In genomic region chr1:46408324-46409115, GRCm38 (mm10) we compare ENCODE assay signal across 14 mouse cellular contexts. TPM values are rescaled to one million over a fixed set of nuclear protein-coding genes. Genes with fewer than 3 reads are reported as not detected.
DNase-seq lines count a peak whose midpoint lies in the region; ATAC-seq and TF ChIP-seq lines count a peak whose summit lies in the region.
"Had no signal": no experiment of that assay in that cellular context is flagged by ENCODE, and none has a peak within 500 bp of the region (broad histone marks: within the 10 kb centered on the region; RNA-seq: fewer than 3 reads in every experiment).

No protein-coding gene starts in this region.

- TF ChIP-seq EP300 in stomach, postnatal 0 days (optimal IDR thresholded peaks at IDR 0.05): peak; percentile 32

- WGBS in lung, adult 2 months: 52% methylated on average over 6 of the region's 6 CpGs
- WGBS in stomach, postnatal 0 days: 58% methylated on average over 6 of the region's 6 CpGs

- no peak overlapping the region for H3K27ac ChIP-seq in stomach, postnatal 0 days (replicated peaks)
- H3K27ac ChIP-seq: heart, embryonic 15.5 days; kidney, postnatal 0 days had no signal

- H3K4me1 ChIP-seq in lung, adult 2 months (ENCODE audit: control insufficient read depth, insufficient read depth, low read length): no peaks in the 10 kb centered on the region
- no peaks in the 10 kb centered on the region for H3K4me1 ChIP-seq in stomach, postnatal 0 days (replicated peaks; ENCODE audit: control insufficient read depth, insufficient read depth)
- H3K4me1 ChIP-seq: heart, embryonic 15.5 days; megakaryocyte, embryonic 14.5 days had no signal

- no peak overlapping the region for H3K4me3 ChIP-seq in lung, adult 2 months (replicated peaks; ENCODE audit: extremely low read depth, low read depth, low read length)
- H3K4me3 ChIP-seq in stomach, postnatal 0 days (ENCODE audit: low read depth, low read length): no peak overlapping the region
- H3K4me3 ChIP-seq: heart, embryonic 15.5 days; megakaryocyte, embryonic 14.5 days had no signal

- in situ Hi-C loops in Patski (cut with MboI; ENCODE audit: low pct_unique_long_range_greater_than_20kb): loop anchor here (10.0 to 25.0 kb wide), 2 partner anchors 429 to 574 kb away; no protein-coding TSS in a partner anchor

- H3K27me3 ChIP-seq in Patski: no peaks in the 10 kb centered on the region
- H3K27me3 ChIP-seq in stomach, postnatal 0 days (ENCODE audit: control insufficient read depth, insufficient read depth, low read length): no peaks in the 10 kb centered on the region
- H3K27me3 ChIP-seq: heart, embryonic 15.5 days; megakaryocyte, embryonic 14.5 days had no signal

- no peak overlapping the region for H3K4me2 ChIP-seq in stomach, postnatal 0 days (replicated peaks; ENCODE audit: low read depth)
- H3K4me2 ChIP-seq: heart, embryonic 15.5 days had no signal

- H3K9ac ChIP-seq in stomach, postnatal 0 days (ENCODE audit: low read length): no peak overlapping the region
- H3K9ac ChIP-seq: heart, embryonic 15.5 days had no signal

- CTCF ChIA-PET in Patski (lab: Charles Lee): interaction anchor here (1.0 kb wide), 1 partner anchor 11 kb away, joined by 3 read pairs; no protein-coding TSS in a partner anchor

- no peaks in the 10 kb centered on the region for H3K9me3 ChIP-seq in stomach, postnatal 0 days (ENCODE audit: control insufficient read depth, low read length)
- H3K9me3 ChIP-seq: heart, embryonic 15.5 days had no signal

- DNase-seq in heart, postnatal 4 days: peak; percentile 9
- DNase-seq in heart, postnatal 25 days (ENCODE audit: low spot score): no peak
- peak; percentile 71 for DNase-seq in Patski (ENCODE audit: low read depth, low spot score)
- peak; percentile 41 for DNase-seq in lung, adult 2 months
- peak; percentile 54 for DNase-seq in stomach, postnatal 0 days (ENCODE audit: low spot score)
- DNase-seq in layer of hippocampus, postnatal 10 days (ENCODE audit: low spot score in 2 of 2): no peak
- no peak for DNase-seq in embryo, embryonic 10 days (ENCODE audit: low spot score)
- DNase-seq: cerebellum, postnatal 25 days; layer of hippocampus, postnatal 36 days; liver had no signal

- no peak for TF ChIP-seq POLR2A in lung, adult 2 months (IDR thresholded peaks at IDR 0.05; ENCODE audit: borderline replicate concordance, extremely low read depth, low read depth, low read length)

- no peaks in the 10 kb centered on the region for H3K36me3 ChIP-seq in stomach, postnatal 0 days (ENCODE audit: control insufficient read depth, insufficient read depth, low read length)
- H3K36me3 ChIP-seq: heart, embryonic 15.5 days had no signal

- TF ChIP-seq CTCF in Patski (IDR thresholded peaks at IDR 0.05): no peak
- no peak for TF ChIP-seq CTCF in lung, adult 2 months (IDR thresholded peaks at IDR 0.05; ENCODE audit: insufficient read depth, low read length)
- no peak for TF ChIP-seq CTCF in stomach, postnatal 0 days (IDR thresholded peaks at IDR 0.05; ENCODE audit: low read depth)

- peak; percentile 99 for ATAC-seq in Patski
- ATAC-seq in stomach, postnatal 0 days (ENCODE audit: low FRiP score, low TSS enrichment): peak; percentile 97
- ATAC-seq: hindbrain, embryonic 16.5 days had no signal

- POLR2A ChIA-PET in Patski (lab: Charles Lee): no interaction called here

- intact Hi-C loops in heart, postnatal 25 days (cut with DNase I): no loop called here

RNA-seq across cellular contexts. Expression of gene Dnah7c, which starts 16.9 kb away (rescaled TPM):
- total RNA-seq in heart, postnatal 4 days (2021): under 1 TPM in 1 of 2 experiments, not detected in 1; 0.05 TPM
- not detected for total RNA-seq in heart, postnatal 25 days (2021)
- 0.18 TPM for polyA plus RNA-seq in Patski (2021)
- polyA plus RNA-seq in lung, adult 2 months (2012; rRNA removed): 0.20 and 0.37 TPM in 2 replicates
- 0.01 and 0.02 TPM in 2 replicates for polyA plus RNA-seq in stomach, postnatal 0 days (2015; fragmentation: Nextera tagmentation; extraction: Ambion mirVana)
- total RNA-seq in layer of hippocampus, postnatal 10 days (2021): 1 to 10 TPM; 1.2 to 2.1 TPM

Comparison
In these comparisons a context has a peak if more than half of its experiments do, and no peak if none do; other contexts are left out.
1. DNase-seq: peak in heart, postnatal 4 days (single experiment), Patski (single experiment), lung, adult 2 months (single experiment) and stomach, postnatal 0 days (single experiment); none in heart, postnatal 25 days (single experiment), layer of hippocampus, postnatal 10 days (0 of 2) and embryo, embryonic 10 days (single experiment).